Mouse (Mus musculus): Measurements from ENCODE around the gene Eif4a2. TPM values are rescaled to one million over a fixed set of nuclear protein-coding genes. Genes with fewer than 3 reads are reported as not detected.
"Not testable (repeated sequence)": the region's sequence is repeated elsewhere in the genome, so short reads cannot be mapped to it uniquely, and the experiment has no call there.

Gene Eif4a2
- polyA plus RNA-seq (2012; rRNA removed) = 75.5 and 108 TPM in 2 replicates

GRCm38 (mm10) chr16:23107231-23107942, at the start of gene Eif4a2:
Gene Eif4a2 (plus strand): TSS chr16:23107444.
- Histone ChIP-seq H3K27me3 (ENCODE audit: control insufficient read depth, insufficient read depth, low read length) (no peaks in the 10 kb centered on the region), H3K4me1 (ENCODE audit: control insufficient read depth, insufficient read depth, low read length) (no peaks in the 10 kb centered on the region), H3K36me3 (ENCODE audit: control insufficient read depth, insufficient read depth, low read length) (no peaks in the 10 kb centered on the region), H3K4me3 (ENCODE audit: control insufficient read depth, low read depth, low read length) (peak within 1 kb of the TSS; percentile 83), H3K27ac (ENCODE audit: control insufficient read depth, insufficient read depth, low read depth, low read length) (peak within 1 kb of the TSS; percentile 99)
- TF ChIP-seq CTCF (IDR thresholded peaks at IDR 0.05; ENCODE audit: control insufficient read depth, insufficient read depth, insufficient replicate concordance, low read depth, low read length) (no peak), POLR2A (IDR thresholded peaks at IDR 0.05; ENCODE audit: control insufficient read depth, low read depth, low read length) (peak; percentile 95)

- H3K4me3 ChIP-seq (ENCODE audit: control insufficient read depth, low read depth, low read length); H3K27ac ChIP-seq (ENCODE audit: control insufficient read depth, insufficient read depth, low read depth, low read length); H3K27me3 ChIP-seq (ENCODE audit: control insufficient read depth, insufficient read depth, low read length); H3K4me1 ChIP-seq (ENCODE audit: control insufficient read depth, insufficient read depth, low read length); H3K36me3 ChIP-seq (ENCODE audit: control insufficient read depth, insufficient read depth, low read length): not testable (repeated sequence)
These were observed 49.4 kb upstream of the Eif4a2 start, which contains the start of gene Kng1 for GRCm38 (mm10) chr16:23057668-23058447. Gene Kng1 (plus strand): TSS chr16:23057865.

- not testable (repeated sequence) for H3K4me3 ChIP-seq (ENCODE audit: control insufficient read depth, low read depth, low read length); H3K36me3 ChIP-seq (ENCODE audit: control insufficient read depth, insufficient read depth, low read length); H3K4me1 ChIP-seq (ENCODE audit: control insufficient read depth, insufficient read depth, low read length); H3K27me3 ChIP-seq (ENCODE audit: control insufficient read depth, insufficient read depth, low read length); H3K27ac ChIP-seq (ENCODE audit: control insufficient read depth, insufficient read depth, low read depth, low read length)
These were observed 47.6 kb upstream of the Eif4a2 start for GRCm38 (mm10) chr16:23059630-23060029.

GRCm38 (mm10) chr16:23060781-23061325, 46.4 kb upstream of the Eif4a2 start:
- H3K27ac ChIP-seq (ENCODE audit: control insufficient read depth, insufficient read depth, low read depth, low read length); H3K4me3 ChIP-seq (ENCODE audit: control insufficient read depth, low read depth, low read length); H3K36me3 ChIP-seq (ENCODE audit: control insufficient read depth, insufficient read depth, low read length); H3K27me3 ChIP-seq (ENCODE audit: control insufficient read depth, insufficient read depth, low read length); H3K4me1 ChIP-seq (ENCODE audit: control insufficient read depth, insufficient read depth, low read length): not testable (repeated sequence)

- not testable (repeated sequence) for H3K4me1 ChIP-seq (ENCODE audit: control insufficient read depth, insufficient read depth, low read length); H3K27ac ChIP-seq (ENCODE audit: control insufficient read depth, insufficient read depth, low read depth, low read length); H3K27me3 ChIP-seq (ENCODE audit: control insufficient read depth, insufficient read depth, low read length); H3K36me3 ChIP-seq (ENCODE audit: control insufficient read depth, insufficient read depth, low read length); H3K4me3 ChIP-seq (ENCODE audit: control insufficient read depth, low read depth, low read length)
These were observed 29.7 kb upstream of the Eif4a2 start for GRCm38 (mm10) chr16:23077516-23077915.

GRCm38 (mm10) chr16:23087159-23087558, 20.1 kb upstream of the Eif4a2 start:
- not testable (repeated sequence) for H3K36me3 ChIP-seq (ENCODE audit: control insufficient read depth, insufficient read depth, low read length); H3K27me3 ChIP-seq (ENCODE audit: control insufficient read depth, insufficient read depth, low read length); H3K4me3 ChIP-seq (ENCODE audit: control insufficient read depth, low read depth, low read length); H3K27ac ChIP-seq (ENCODE audit: control insufficient read depth, insufficient read depth, low read depth, low read length); H3K4me1 ChIP-seq (ENCODE audit: control insufficient read depth, insufficient read depth, low read length)

- H3K27me3 ChIP-seq (ENCODE audit: control insufficient read depth, insufficient read depth, low read length); H3K4me3 ChIP-seq (ENCODE audit: control insufficient read depth, low read depth, low read length); H3K27ac ChIP-seq (ENCODE audit: control insufficient read depth, insufficient read depth, low read depth, low read length); H3K4me1 ChIP-seq (ENCODE audit: control insufficient read depth, insufficient read depth, low read length); H3K36me3 ChIP-seq (ENCODE audit: control insufficient read depth, insufficient read depth, low read length): not testable (repeated sequence)
These were observed 19.5 kb upstream of the Eif4a2 start for GRCm38 (mm10) chr16:23087712-23088111.

GRCm38 (mm10) chr16:23088491-23088890, 18.8 kb upstream of the Eif4a2 start:
- not testable (repeated sequence) for H3K36me3 ChIP-seq (ENCODE audit: control insufficient read depth, insufficient read depth, low read length); H3K27me3 ChIP-seq (ENCODE audit: control insufficient read depth, insufficient read depth, low read length); H3K4me3 ChIP-seq (ENCODE audit: control insufficient read depth, low read depth, low read length); H3K4me1 ChIP-seq (ENCODE audit: control insufficient read depth, insufficient read depth, low read length); H3K27ac ChIP-seq (ENCODE audit: control insufficient read depth, insufficient read depth, low read depth, low read length)

GRCm38 (mm10) chr16:23091345-23091744, 15.9 kb upstream of the Eif4a2 start:
- H3K4me3 ChIP-seq (ENCODE audit: control insufficient read depth, low read depth, low read length); H3K27me3 ChIP-seq (ENCODE audit: control insufficient read depth, insufficient read depth, low read length); H3K4me1 ChIP-seq (ENCODE audit: control insufficient read depth, insufficient read depth, low read length); H3K36me3 ChIP-seq (ENCODE audit: control insufficient read depth, insufficient read depth, low read length); H3K27ac ChIP-seq (ENCODE audit: control insufficient read depth, insufficient read depth, low read depth, low read length): not testable (repeated sequence)

Measured in testis, adult 2 months (tissue).